Mouse (Mus musculus): ENCODE data around the gene Vmn1r177. TPM values are rescaled to one million over a fixed set of nuclear protein-coding genes. Genes with fewer than 3 reads are reported as not detected.
"Not testable (repeated sequence)": the region's sequence is repeated elsewhere in the genome, so short reads cannot be mapped to it uniquely, and the experiment has no call there.

Gene Vmn1r177
- not detected in 2 replicates for polyA plus RNA-seq (2012; ENCODE audit: insufficient read depth, low replicate concordance)

GRCm38 (mm10) chr7:23866349-23866748 is at the start of gene Vmn1r177:
Gene Vmn1r177 (minus strand): TSS chr7:23866449.
- H3K36me3 ChIP-seq (replicated peaks; ENCODE audit: low read length); H3K4me1 ChIP-seq; H3K9me3 ChIP-seq; H3K27me3 ChIP-seq (replicated peaks); H3K4me3 ChIP-seq (replicated peaks): not testable (repeated sequence)

GRCm38 (mm10) chr7:23891709-23892108 is 25.5 kb upstream of the Vmn1r177 start, which contains the start of gene Vmn1r178:
Gene Vmn1r178 (plus strand): TSS chr7:23892009.
- Histone ChIP-seq H3K4me3 (replicated peaks) (no peak within 1 kb of the TSS), H3K9me3 (no peaks in the 10 kb centered on the region), H3K4me1 (no peaks in the 10 kb centered on the region), H3K27me3 (replicated peaks) (no peaks in the 10 kb centered on the region), H3K36me3 (replicated peaks; ENCODE audit: low read length) (no peaks in the 10 kb centered on the region)
- TF ChIP-seq GATA1 (IDR thresholded peaks at IDR 0.05; ENCODE audit: borderline replicate concordance, low read length) (no peak), FLI1 (IDR thresholded peaks at IDR 0.05; ENCODE audit: low read length) (no peak)

GRCm38 (mm10) chr7:23876918-23877317 is 10.7 kb upstream of the Vmn1r177 start:
- not testable (repeated sequence) for H3K9me3 ChIP-seq; H3K36me3 ChIP-seq (replicated peaks; ENCODE audit: low read length); H3K4me3 ChIP-seq (replicated peaks); H3K4me1 ChIP-seq; H3K27me3 ChIP-seq (replicated peaks)

GRCm38 (mm10) chr7:23837272-23837671 is 29.0 kb downstream of the Vmn1r177 start, which contains the start of gene Vmn1r176:
Gene Vmn1r176 (minus strand): TSS chr7:23837372.
- H3K4me1 ChIP-seq; H3K36me3 ChIP-seq (replicated peaks; ENCODE audit: low read length); H3K4me3 ChIP-seq (replicated peaks); H3K9me3 ChIP-seq; H3K27me3 ChIP-seq (replicated peaks): not testable (repeated sequence)

Other genes with a start within 250 kb of the Vmn1r177 start
- gene Vmn1r171, start 235.7 kb downstream of the Vmn1r177 start, polyA plus RNA-seq (2012; ENCODE audit: insufficient read depth, low replicate concordance): not detected in 2 replicates
- gene Vmn1r172, start 208.1 kb downstream of the Vmn1r177 start, polyA plus RNA-seq (2012; ENCODE audit: insufficient read depth, low replicate concordance): not detected in 2 replicates
- 0.04 TPM in 1 of 2 replicates, not detected in the other for gene Vmn1r173, start 165.7 kb downstream of the Vmn1r177 start, polyA plus RNA-seq (2012; ENCODE audit: insufficient read depth, low replicate concordance)
- gene Vmn1r174, start 114.2 kb downstream of the Vmn1r177 start, polyA plus RNA-seq (2012; ENCODE audit: insufficient read depth, low replicate concordance): 0.56 TPM in 1 of 2 replicates, not detected in the other
- gene Vmn1r175, start 55.8 kb downstream of the Vmn1r177 start, polyA plus RNA-seq (2012; ENCODE audit: insufficient read depth, low replicate concordance): not detected in 2 replicates
- not detected in 2 replicates for gene Vmn1r176, start 29.1 kb downstream of the Vmn1r177 start, polyA plus RNA-seq (2012; ENCODE audit: insufficient read depth, low replicate concordance)
- gene Vmn1r178, start 25.6 kb upstream of the Vmn1r177 start, polyA plus RNA-seq (2012; ENCODE audit: insufficient read depth, low replicate concordance): 0.34 TPM in 1 of 2 replicates, not detected in the other
- gene Vmn1r179, start 60.5 kb upstream of the Vmn1r177 start, polyA plus RNA-seq (2012; ENCODE audit: insufficient read depth, low replicate concordance): not detected in 2 replicates
- gene Vmn1r180, start 84.2 kb upstream of the Vmn1r177 start, polyA plus RNA-seq (2012; ENCODE audit: insufficient read depth, low replicate concordance): not detected in 2 replicates
- gene Vmn1r181, start 108.2 kb upstream of the Vmn1r177 start, polyA plus RNA-seq (2012; ENCODE audit: insufficient read depth, low replicate concordance): not detected in 2 replicates
- gene V1rd19, start 135.2 kb upstream of the Vmn1r177 start, polyA plus RNA-seq (2012; ENCODE audit: insufficient read depth, low replicate concordance): not detected in 2 replicates
- gene Vmn1r183, start 186.8 kb upstream of the Vmn1r177 start, polyA plus RNA-seq (2012; ENCODE audit: insufficient read depth, low replicate concordance): not detected in 2 replicates
- 3.2 and 4.7 TPM in 2 replicates for gene Zfp180, start 215.5 kb upstream of the Vmn1r177 start, polyA plus RNA-seq (2012; ENCODE audit: insufficient read depth, low replicate concordance)
- 0.16 TPM in 1 of 2 replicates, not detected in the other for gene Zfp112, start 245.9 kb upstream of the Vmn1r177 start, polyA plus RNA-seq (2012; ENCODE audit: insufficient read depth, low replicate concordance)

All from megakaryocyte, embryonic 14.5 days (primary cell).